Mouse (Mus musculus): Measurements from ENCODE around the gene Uox. TPM values are rescaled to one million over a fixed set of nuclear protein-coding genes. Genes with fewer than 3 reads are reported as not detected.

Uox gene
- polyA plus RNA-seq, 1 experiment from 2014 or later: not detected

DNA sequence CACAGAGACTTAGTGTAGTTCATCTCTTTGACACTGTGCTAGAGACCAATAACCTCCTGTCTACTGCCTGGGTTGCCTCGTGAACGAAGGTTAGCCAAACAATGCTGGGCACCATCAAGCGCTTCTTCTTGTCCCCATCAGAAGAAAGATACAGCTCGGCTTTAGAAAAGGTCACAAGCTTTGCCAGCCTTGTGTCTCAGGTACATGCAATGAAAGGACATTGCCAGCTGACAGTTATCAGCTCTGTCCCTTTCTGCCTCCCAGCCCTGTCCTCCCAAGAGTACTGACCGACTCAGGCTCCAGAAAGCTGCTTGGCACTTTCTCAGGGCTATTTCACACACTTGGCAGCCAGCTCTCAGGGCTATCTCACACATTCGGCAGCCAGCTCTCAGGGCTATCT lies 25.2 kb downstream of the Uox start:
- Histone ChIP-seq H3K36me3 (ENCODE audit: control insufficient read depth, insufficient read depth, low read length) (no peaks in the 10 kb centered on the region), H3K27me3 (ENCODE audit: control insufficient read depth, insufficient read depth, low read length) (no peaks in the 10 kb centered on the region), H3K4me3 (ENCODE audit: low read depth, low read length) (no peak overlapping the region), H3K4me2 (no peak overlapping the region), H3K9me3 (replicated peaks; ENCODE audit: control insufficient read depth, low read length) (no peaks in the 10 kb centered on the region), H3K4me1 (ENCODE audit: control insufficient read depth, insufficient read depth, low read length) (peaks cover 3% of the 10 kb centered on the region), H3K27ac (ENCODE audit: low read depth, low read length) (no peak overlapping the region), H3K9ac (ENCODE audit: low read depth, low read length) (no peak overlapping the region)
- no peak for ATAC-seq (replicated peaks; ENCODE audit: insufficient number of reproducible peaks, low FRiP score, low TSS enrichment)
- WGBS (ENCODE audit: insufficient replicate concordance): 71% methylated on average over 6 of the region's 6 CpGs

DNA sequence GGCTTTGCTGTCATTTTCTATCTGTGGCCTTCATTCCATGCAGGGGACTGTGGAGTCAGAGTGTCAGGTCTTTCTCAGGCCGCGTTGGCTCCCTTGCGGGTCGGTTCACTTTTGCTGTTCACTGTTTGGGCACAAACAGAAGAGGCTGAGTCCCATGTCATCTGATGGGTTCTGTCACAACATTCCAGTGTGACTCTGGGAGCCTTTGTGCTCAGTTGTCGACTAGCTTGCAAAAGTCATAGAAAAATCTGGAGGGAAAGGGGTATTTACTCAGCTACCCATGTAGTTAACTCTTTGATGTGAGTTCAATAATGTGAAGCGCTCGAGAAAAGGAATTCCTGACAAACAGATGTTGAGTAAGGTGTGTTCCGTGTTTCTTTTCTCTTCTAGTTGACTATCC lies 26.2 kb downstream of the Uox start:
- no peaks in the 10 kb centered on the region for H3K27me3 ChIP-seq (ENCODE audit: control insufficient read depth, insufficient read depth, low read length)
- no peak overlapping the region for H3K4me2 ChIP-seq
- H3K27ac ChIP-seq (ENCODE audit: low read depth, low read length): no peak overlapping the region
- no peak overlapping the region for H3K4me3 ChIP-seq (ENCODE audit: low read depth, low read length)
- H3K9ac ChIP-seq (ENCODE audit: low read depth, low read length): no peak overlapping the region
- ATAC-seq (replicated peaks; ENCODE audit: insufficient number of reproducible peaks, low FRiP score, low TSS enrichment): no peak
- 84% methylated on average over 8 of the region's 8 CpGs for WGBS (ENCODE audit: insufficient replicate concordance)
- no peaks in the 10 kb centered on the region for H3K36me3 ChIP-seq (ENCODE audit: control insufficient read depth, insufficient read depth, low read length)
- H3K4me1 ChIP-seq (ENCODE audit: control insufficient read depth, insufficient read depth, low read length): peaks cover 10% of the 10 kb centered on the region
- no peaks in the 10 kb centered on the region for H3K9me3 ChIP-seq (replicated peaks; ENCODE audit: control insufficient read depth, low read length)

DNA sequence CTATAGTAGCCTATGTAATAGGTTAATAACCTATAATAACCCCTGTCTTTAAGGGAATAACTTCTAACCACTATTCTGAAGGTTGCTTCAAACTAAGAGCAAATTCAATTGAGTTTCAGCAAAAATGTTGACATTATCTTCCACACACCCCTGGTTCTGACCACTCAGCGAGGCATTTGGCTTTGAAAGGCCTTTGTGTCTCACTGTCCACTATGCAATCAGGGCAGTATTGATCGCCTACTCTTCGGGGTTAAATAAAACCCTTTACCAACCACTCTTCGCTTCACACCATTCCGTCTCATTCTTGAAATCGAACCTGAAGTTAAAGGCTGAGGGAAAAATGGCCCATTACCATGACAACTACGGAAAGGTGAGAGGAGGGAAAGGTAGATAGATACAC lies 26.6 kb downstream of the Uox start:
- Histone ChIP-seq H3K4me1 (ENCODE audit: control insufficient read depth, insufficient read depth, low read length) (peaks cover 14% of the 10 kb centered on the region), H3K4me3 (ENCODE audit: low read depth, low read length) (no peak overlapping the region), H3K9ac (ENCODE audit: low read depth, low read length) (no peak overlapping the region), H3K4me2 (no peak overlapping the region), H3K27ac (ENCODE audit: low read depth, low read length) (no peak overlapping the region), H3K9me3 (replicated peaks; ENCODE audit: control insufficient read depth, low read length) (no peaks in the 10 kb centered on the region), H3K36me3 (ENCODE audit: control insufficient read depth, insufficient read depth, low read length) (no peaks in the 10 kb centered on the region), H3K27me3 (ENCODE audit: control insufficient read depth, insufficient read depth, low read length) (no peaks in the 10 kb centered on the region)
- 88% methylated on average over 7 of the region's 7 CpGs for WGBS (ENCODE audit: insufficient replicate concordance)
- no peak for ATAC-seq (replicated peaks; ENCODE audit: insufficient number of reproducible peaks, low FRiP score, low TSS enrichment)

GRCm38 (mm10) chr3:146598411-146598810 lies 28.2 kb downstream of the Uox start:
- Histone ChIP-seq H3K9ac (ENCODE audit: low read depth, low read length) (no peak overlapping the region), H3K4me2 (no peak overlapping the region), H3K36me3 (ENCODE audit: control insufficient read depth, insufficient read depth, low read length) (no peaks in the 10 kb centered on the region), H3K27me3 (ENCODE audit: control insufficient read depth, insufficient read depth, low read length) (no peaks in the 10 kb centered on the region), H3K27ac (ENCODE audit: low read depth, low read length) (no peak overlapping the region), H3K4me1 (ENCODE audit: control insufficient read depth, insufficient read depth, low read length) (peaks cover 23% of the 10 kb centered on the region), H3K9me3 (replicated peaks; ENCODE audit: control insufficient read depth, low read length) (no peaks in the 10 kb centered on the region), H3K4me3 (ENCODE audit: low read depth, low read length) (no peak overlapping the region)
- WGBS (ENCODE audit: insufficient replicate concordance): 73% methylated on average over 6 of the region's 6 CpGs
- no peak for ATAC-seq (replicated peaks; ENCODE audit: insufficient number of reproducible peaks, low FRiP score, low TSS enrichment)

GRCm38 (mm10) chr3:146599198-146599900 lies 29.1 kb downstream of the Uox start:
- H3K9ac ChIP-seq (ENCODE audit: low read depth, low read length): no peak overlapping the region
- 86% methylated on average over 6 of the region's 6 CpGs for WGBS (ENCODE audit: insufficient replicate concordance)
- H3K27ac ChIP-seq (ENCODE audit: low read depth, low read length): no peak overlapping the region
- no peak overlapping the region for H3K4me2 ChIP-seq
- ATAC-seq (replicated peaks; ENCODE audit: insufficient number of reproducible peaks, low FRiP score, low TSS enrichment): no peak
- no peaks in the 10 kb centered on the region for H3K9me3 ChIP-seq (replicated peaks; ENCODE audit: control insufficient read depth, low read length)
- H3K4me3 ChIP-seq (ENCODE audit: low read depth, low read length): no peak overlapping the region
- no peaks in the 10 kb centered on the region for H3K36me3 ChIP-seq (ENCODE audit: control insufficient read depth, insufficient read depth, low read length)
- no peaks in the 10 kb centered on the region for H3K27me3 ChIP-seq (ENCODE audit: control insufficient read depth, insufficient read depth, low read length)
- H3K4me1 ChIP-seq (ENCODE audit: control insufficient read depth, insufficient read depth, low read length): peaks cover 23% of the 10 kb centered on the region

- no peaks in the 10 kb centered on the region for H3K27me3 ChIP-seq (ENCODE audit: control insufficient read depth, insufficient read depth, low read length)
- peak overlapping the region; percentile 58 for H3K27ac ChIP-seq (ENCODE audit: low read depth, low read length)
- no peak overlapping the region; the same call in 1 of the 2 replicates for H3K9ac ChIP-seq (ENCODE audit: low read depth, low read length)
- no peaks in the 10 kb centered on the region for H3K9me3 ChIP-seq (replicated peaks; ENCODE audit: control insufficient read depth, low read length)
- no peak overlapping the region for H3K4me3 ChIP-seq (ENCODE audit: low read depth, low read length)
- H3K4me2 ChIP-seq: no peak overlapping the region
- H3K4me1 ChIP-seq (ENCODE audit: control insufficient read depth, insufficient read depth, low read length): peaks cover 23% of the 10 kb centered on the region
- peak; percentile 56 for ATAC-seq (replicated peaks; ENCODE audit: insufficient number of reproducible peaks, low FRiP score, low TSS enrichment)
- WGBS (ENCODE audit: insufficient replicate concordance): 35% methylated on average over 2 of the region's 2 CpGs
- no peaks in the 10 kb centered on the region for H3K36me3 ChIP-seq (ENCODE audit: control insufficient read depth, insufficient read depth, low read length)
Measured at GRCm38 (mm10) chr3:146601205-146601604, 31.0 kb downstream of the Uox start.

- no peak overlapping the region for H3K4me2 ChIP-seq
- no peaks in the 10 kb centered on the region for H3K27me3 ChIP-seq (ENCODE audit: control insufficient read depth, insufficient read depth, low read length)
- ATAC-seq (replicated peaks; ENCODE audit: insufficient number of reproducible peaks, low FRiP score, low TSS enrichment): no peak
- H3K4me3 ChIP-seq (ENCODE audit: low read depth, low read length): no peak overlapping the region
- no peaks in the 10 kb centered on the region for H3K9me3 ChIP-seq (replicated peaks; ENCODE audit: control insufficient read depth, low read length)
- no peak overlapping the region for H3K9ac ChIP-seq (ENCODE audit: low read depth, low read length)
- H3K36me3 ChIP-seq (ENCODE audit: control insufficient read depth, insufficient read depth, low read length): no peaks in the 10 kb centered on the region
- WGBS (ENCODE audit: insufficient replicate concordance): 85% methylated on average over 3 of the region's 3 CpGs
- H3K27ac ChIP-seq (ENCODE audit: low read depth, low read length): no peak overlapping the region
- peaks cover 23% of the 10 kb centered on the region for H3K4me1 ChIP-seq (ENCODE audit: control insufficient read depth, insufficient read depth, low read length)
Measured at GRCm38 (mm10) chr3:146602531-146602930, 32.3 kb downstream of the Uox start.

DNA sequence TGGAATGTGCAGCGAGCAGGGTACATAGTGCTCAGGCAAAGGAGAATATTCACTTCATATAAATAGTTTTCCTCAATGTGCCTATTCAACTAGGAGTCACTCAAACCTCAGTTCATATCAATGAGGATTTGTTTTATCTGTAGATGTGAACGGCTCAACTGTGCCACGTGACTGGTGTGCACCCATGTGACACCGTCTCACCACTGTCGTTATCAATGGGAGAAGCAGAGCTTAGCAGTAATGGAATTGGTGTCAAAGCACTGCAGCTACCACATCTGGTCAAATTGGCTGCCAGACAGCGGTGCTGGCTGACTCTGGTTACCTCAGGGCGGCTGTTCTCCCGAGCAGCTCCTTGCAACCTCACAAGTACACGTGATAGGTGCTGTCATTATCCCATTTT lies 34.4 kb downstream of the Uox start:
- Histone ChIP-seq H3K4me3 (ENCODE audit: low read depth, low read length) (no peak overlapping the region), H3K9ac (ENCODE audit: low read depth, low read length) (no peak overlapping the region), H3K36me3 (ENCODE audit: control insufficient read depth, insufficient read depth, low read length) (no peaks in the 10 kb centered on the region), H3K4me1 (ENCODE audit: control insufficient read depth, insufficient read depth, low read length) (peaks cover 23% of the 10 kb centered on the region), H3K27ac (ENCODE audit: low read depth, low read length) (no peak overlapping the region), H3K27me3 (ENCODE audit: control insufficient read depth, insufficient read depth, low read length) (no peaks in the 10 kb centered on the region), H3K9me3 (replicated peaks; ENCODE audit: control insufficient read depth, low read length) (no peaks in the 10 kb centered on the region), H3K4me2 (no peak overlapping the region)
- no peak for ATAC-seq (replicated peaks; ENCODE audit: insufficient number of reproducible peaks, low FRiP score, low TSS enrichment)
- 61% methylated on average over 9 of the region's 9 CpGs for WGBS (ENCODE audit: insufficient replicate concordance)

- no peak overlapping the region for H3K4me3 ChIP-seq (ENCODE audit: low read depth, low read length)
- no peak for ATAC-seq (replicated peaks; ENCODE audit: insufficient number of reproducible peaks, low FRiP score, low TSS enrichment)
- no peak overlapping the region for H3K4me2 ChIP-seq
- whole genome bisulfite sequencing (ENCODE audit: insufficient replicate concordance): 42% methylated on average over 1 of the region's 1 CpGs
- no peaks in the 10 kb centered on the region for H3K27me3 ChIP-seq (ENCODE audit: control insufficient read depth, insufficient read depth, low read length)
- H3K27ac ChIP-seq (ENCODE audit: low read depth, low read length): no peak overlapping the region
- no peaks in the 10 kb centered on the region for H3K36me3 ChIP-seq (ENCODE audit: control insufficient read depth, insufficient read depth, low read length)
- peaks cover 4% of the 10 kb centered on the region for H3K4me1 ChIP-seq (ENCODE audit: control insufficient read depth, insufficient read depth, low read length)
- no peaks in the 10 kb centered on the region for H3K9me3 ChIP-seq (replicated peaks; ENCODE audit: control insufficient read depth, low read length)
- no peak overlapping the region for H3K9ac ChIP-seq (ENCODE audit: low read depth, low read length)
Measured at GRCm38 (mm10) chr3:146607368-146607767, 37.1 kb downstream of the Uox start.

Data from heart, embryonic 11.5 days (tissue).